Mouse (Mus musculus): ENCODE data around the gene Ptgis.

DNA sequence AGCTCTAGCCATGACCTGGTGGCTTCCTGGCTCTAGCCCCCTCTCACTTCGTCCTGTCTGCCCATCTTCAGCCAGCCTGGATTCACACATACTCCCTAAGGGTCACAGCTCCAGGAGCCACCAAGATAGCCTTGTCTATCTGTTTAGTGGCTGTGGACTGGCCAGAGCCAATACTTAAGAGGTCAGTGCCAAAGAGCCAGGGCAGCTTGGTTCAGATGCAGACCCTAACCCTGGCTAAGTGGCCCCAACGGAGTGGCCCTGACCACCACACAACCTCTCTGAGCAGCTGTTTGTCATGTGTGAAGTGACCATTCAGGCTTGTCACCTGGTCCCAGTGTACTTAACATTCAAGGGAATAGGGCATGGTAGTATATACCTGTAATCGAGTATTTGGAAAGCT, 30.1 kb upstream of the Ptgis start:
- TF ChIP-seq CTCF (IDR thresholded peaks at IDR 0.05; ENCODE audit: insufficient read depth, low read depth, low read length) (no peak), POLR2A (IDR thresholded peaks at IDR 0.05; ENCODE audit: insufficient read depth, low read depth, low read length) (no peak)

All from olfactory bulb, adult 2 months (tissue).